Mouse (Mus musculus) thymus, adult 2 months (tissue): ENCODE results near the gene Ndufb4. TPM values are rescaled to one million over a fixed set of nuclear protein-coding genes. Genes with fewer than 3 reads are reported as not detected.

Source experiments
- DNase-seq: peaks from one replicate; pipeline ENCODE4 v3.0.0; 2021
- H3K27ac ChIP-seq: fragments of 200-500 bp; 2 replicates; pipeline ENCODE4 v1.5.1; 2012; ENCODE audit warnings: low read length, control low read depth; ENCODE audit not compliant: control insufficient read depth, insufficient read depth
- H3K27me3 ChIP-seq: fragments of 200-500 bp; 2 replicates; pipeline ENCODE4 v1.6.1; 2012; ENCODE audit warnings: mild to moderate bottlenecking, low read length, moderate library complexity, mixed read lengths; ENCODE audit not compliant: control insufficient read depth, insufficient read depth
- H3K36me3 ChIP-seq: fragments of 200-500 bp; 2 replicates; pipeline ENCODE4 v1.6.1; 2012; ENCODE audit warnings: mild to moderate bottlenecking, low read length, moderate library complexity; ENCODE audit not compliant: control insufficient read depth, insufficient read depth
- H3K4me1 ChIP-seq: fragments of 200-500 bp; replicated peaks from 2 replicates; pipeline ENCODE4 v1.6.1; 2012; ENCODE audit warnings: low read length; ENCODE audit not compliant: control insufficient read depth, insufficient read depth
- H3K4me3 ChIP-seq: fragments of 200-500 bp; 2 replicates; pipeline ENCODE4 v1.5.1; 2012; ENCODE audit warnings: mild to moderate bottlenecking, low read length, control low read depth, moderate library complexity; ENCODE audit not compliant: control insufficient read depth, insufficient read depth
- CTCF ChIP-seq: fragments of 200-500 bp; IDR thresholded peaks from 2 replicates; pipeline ENCODE4 v1.5.1; 2012; ENCODE audit warnings: mild to moderate bottlenecking, control low read depth, low read length, moderate library complexity, borderline replicate concordance; ENCODE audit not compliant: control insufficient read depth, poor library complexity, insufficient read depth; ENCODE audit errors: extremely low read depth
- POLR2A ChIP-seq: fragments of 200-500 bp; IDR thresholded peaks from 2 replicates; pipeline ENCODE4 v1.6.1; 2012; ENCODE audit warnings: mild to moderate bottlenecking, low read length, control low read depth, moderate library complexity; ENCODE audit not compliant: control insufficient read depth, poor library complexity, insufficient read depth; ENCODE audit errors: extremely low read depth
- WGBS: fragments of 180-500 bp; shearing (Covaris S2); methylation state at CpG from one replicate; pipeline ENCODE4 v1.1.7; 2018; 5-methylcytosine and 5-hydroxymethylcytosine counted together
- polyA plus RNA-seq: library from polyadenylated mRNA; depleted of rRNA; stranded (reverse); fragments of >200 nt; gene quantifications from 2 replicates; pipeline ENCODE4 v1.2.3, GENCODE M21; 2012

Gene Ndufb4
- polyA plus RNA-seq, 1 experiment, result 80.2 TPM

DNA sequence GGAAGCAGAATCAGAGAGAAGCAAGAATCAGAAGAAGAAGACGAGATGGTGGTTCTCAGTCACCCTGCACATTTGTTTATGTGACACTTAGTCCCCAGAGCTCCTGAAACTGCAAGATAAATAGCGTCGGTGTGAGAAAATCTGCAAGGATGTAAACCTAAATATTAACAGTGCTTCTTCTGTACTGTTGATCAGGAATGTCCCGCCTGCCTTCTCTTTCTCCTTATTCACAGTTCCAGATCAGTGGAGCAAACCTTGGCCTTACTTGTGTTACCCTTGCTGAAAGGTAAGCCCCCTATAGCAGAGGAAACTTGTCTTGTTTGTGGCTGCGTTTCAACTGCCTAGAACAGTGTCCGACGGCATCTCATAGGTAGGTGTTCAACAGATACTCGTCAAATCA is 23.3 kb upstream of the Ndufb4 start:
- H3K36me3 ChIP-seq, result no peaks in the 10 kb centered on the region
- DNase-seq, result no peak
- TF ChIP-seq CTCF (no peak), POLR2A (no peak)
- no peak overlapping the region for H3K27ac ChIP-seq
- WGBS, result 90% methylated on average over 8 of the region's 8 CpGs
- no peak overlapping the region for H3K4me3 ChIP-seq
- no peaks in the 10 kb centered on the region for H3K4me1 ChIP-seq
- no peaks in the 10 kb centered on the region for H3K27me3 ChIP-seq

DNA sequence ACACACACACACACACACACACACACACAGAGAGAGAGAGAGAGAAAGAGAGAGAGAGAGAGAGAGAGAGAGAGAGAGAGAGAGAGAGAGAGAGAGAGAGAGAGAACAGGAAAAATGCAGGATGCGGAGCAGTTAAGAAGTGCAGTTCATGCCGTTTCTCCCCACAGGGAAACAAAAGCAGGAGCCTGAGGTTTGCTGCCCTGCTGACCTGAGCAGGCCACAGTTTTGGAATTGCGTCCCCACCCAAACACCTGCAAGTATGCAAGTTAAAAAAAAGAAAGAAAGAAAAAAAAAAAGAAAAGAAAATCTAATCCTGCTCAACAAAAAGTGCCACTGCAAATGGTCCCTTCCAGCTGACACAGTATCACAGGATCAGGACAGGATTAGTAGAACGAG is 22.4 kb upstream of the Ndufb4 start:
- no peaks in the 10 kb centered on the region for H3K4me1 ChIP-seq
- no peak for TF ChIP-seq POLR2A
- no peak for TF ChIP-seq CTCF
- WGBS, result 84% methylated on average over 4 of the region's 4 CpGs
- H3K27ac ChIP-seq, result no peak overlapping the region
- no peaks in the 10 kb centered on the region for H3K27me3 ChIP-seq
- no peak for DNase-seq
- no peak overlapping the region for H3K4me3 ChIP-seq
- H3K36me3 ChIP-seq, result no peaks in the 10 kb centered on the region

DNA sequence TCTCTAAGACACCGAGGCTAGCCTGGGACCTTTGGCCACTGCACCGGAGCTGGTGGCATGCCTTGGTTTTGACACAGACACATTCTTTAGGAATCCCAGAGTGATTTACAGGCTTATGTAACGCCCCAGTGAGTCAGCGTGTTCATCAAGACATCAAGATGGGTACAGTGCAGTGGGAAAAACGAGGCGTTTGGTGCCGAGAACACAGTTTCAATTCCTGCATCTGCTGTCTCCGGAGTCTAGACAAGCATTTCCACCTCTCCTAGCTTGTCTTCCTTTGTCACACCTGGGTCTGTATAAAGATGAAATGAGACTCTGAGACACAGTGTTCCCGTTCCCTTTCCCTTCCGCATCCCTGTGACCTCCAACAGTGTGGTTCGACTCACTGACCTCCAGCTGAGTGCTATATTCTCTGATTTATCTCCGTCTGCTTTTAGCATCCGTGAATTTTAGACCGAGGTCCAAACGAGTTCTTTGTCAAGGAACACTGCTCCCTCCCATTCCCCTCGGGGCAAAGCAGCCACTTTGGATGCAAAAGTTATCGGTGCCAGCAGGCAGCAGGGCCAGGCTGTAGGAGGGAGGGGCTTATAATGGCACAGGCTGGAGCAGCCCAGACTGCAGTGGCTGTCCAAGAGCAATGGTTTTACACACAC is 21.9 kb upstream of the Ndufb4 start:
- no peaks in the 10 kb centered on the region for H3K36me3 ChIP-seq
- no peak overlapping the region for H3K4me3 ChIP-seq
- TF ChIP-seq POLR2A, result no peak
- TF ChIP-seq CTCF, result no peak
- DNase-seq, result no peak
- H3K4me1 ChIP-seq, result no peaks in the 10 kb centered on the region
- WGBS, result 77% methylated on average over 17 of the region's 17 CpGs
- H3K27ac ChIP-seq, result no peak overlapping the region
- H3K27me3 ChIP-seq, result no peaks in the 10 kb centered on the region

DNA sequence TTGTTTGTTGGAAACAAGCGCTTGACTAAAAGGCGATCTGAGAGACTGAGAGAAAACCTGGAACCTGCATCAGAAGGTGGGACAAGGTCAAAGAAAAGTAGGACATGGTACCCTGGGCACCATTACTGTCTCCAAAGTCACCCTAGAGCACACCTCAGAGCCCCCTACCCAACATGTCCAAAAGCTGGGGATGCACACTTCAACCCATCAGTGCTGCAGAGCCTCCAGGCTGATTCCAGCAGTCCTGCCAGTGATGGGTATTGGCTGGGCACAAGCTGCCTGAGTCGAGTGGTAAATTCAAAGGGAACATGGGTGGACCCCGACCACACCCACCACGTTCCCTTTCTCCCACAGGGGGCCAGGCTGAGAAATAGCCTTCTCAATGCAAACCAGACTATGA is 21.1 kb upstream of the Ndufb4 start:
- WGBS, result 95% methylated on average over 5 of the region's 5 CpGs

DNA sequence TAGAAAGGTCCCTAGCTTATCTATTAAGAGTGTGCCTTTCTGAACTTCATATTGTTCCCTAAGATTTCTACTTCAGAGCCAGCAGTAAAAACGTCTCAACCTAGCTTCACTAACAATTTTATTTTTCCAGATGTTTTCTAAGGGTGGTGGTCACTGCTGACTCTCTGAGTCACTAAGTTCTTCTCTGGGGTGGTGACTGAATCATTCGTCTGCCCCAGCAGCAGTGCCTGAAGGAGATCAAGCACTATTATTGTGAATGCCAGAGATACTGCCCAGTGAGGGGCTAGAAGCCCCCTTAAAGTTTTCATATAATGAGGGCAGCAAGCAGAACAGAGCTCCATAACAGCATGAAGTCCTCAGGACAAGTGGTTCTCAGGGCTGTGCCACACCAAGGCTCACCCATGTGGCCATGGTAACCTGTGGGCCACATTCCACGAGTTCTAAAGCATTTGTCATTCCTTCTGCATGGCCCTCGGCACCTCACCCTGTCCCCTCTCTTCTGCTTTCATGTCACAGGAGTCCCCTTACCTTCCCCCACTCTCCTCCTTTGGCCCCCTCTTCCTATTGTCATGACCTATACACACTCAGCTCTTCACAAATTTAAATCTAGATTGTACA is 16.5 kb upstream of the Ndufb4 start:
- H3K4me1 ChIP-seq, result no peaks in the 10 kb centered on the region

More for the DNA sequence above, 21.1 kb upstream of the Ndufb4 start:
- DNase-seq, result no peak
- no peaks in the 10 kb centered on the region for H3K27me3 ChIP-seq
- H3K4me3 ChIP-seq, result no peak overlapping the region
- TF ChIP-seq CTCF (no peak), POLR2A (no peak)
- H3K36me3 ChIP-seq, result no peaks in the 10 kb centered on the region
- no peak overlapping the region for H3K27ac ChIP-seq
- no peaks in the 10 kb centered on the region for H3K4me1 ChIP-seq

DNA sequence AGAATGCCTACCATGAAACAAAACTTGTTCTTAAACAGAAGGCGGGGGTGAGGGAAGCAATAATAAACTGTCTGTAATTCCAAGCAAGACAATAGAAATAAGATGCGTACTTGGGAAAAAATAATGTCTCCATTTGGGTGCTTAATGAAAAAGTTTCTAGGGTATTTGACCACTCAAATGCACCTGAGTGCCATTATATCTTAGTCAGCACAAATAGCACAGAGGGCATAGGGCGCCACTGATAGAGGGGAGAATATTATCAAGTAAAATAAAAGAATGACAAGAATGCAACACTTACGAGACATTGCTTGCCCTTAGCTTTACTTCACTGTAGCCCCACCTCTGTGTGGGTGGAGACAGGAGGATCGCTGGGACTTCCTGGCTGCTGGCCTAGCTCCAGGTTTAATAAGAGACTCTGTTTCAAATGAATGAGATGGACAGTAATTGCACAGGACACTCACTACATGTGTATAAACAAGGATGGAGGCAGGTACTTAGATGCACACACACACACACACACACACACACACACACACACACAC is 11.2 kb upstream of the Ndufb4 start:
- WGBS, result 87% methylated on average over 5 of the region's 5 CpGs

More for the DNA sequence above, 16.5 kb upstream of the Ndufb4 start:
- H3K27ac ChIP-seq, result no peak overlapping the region
- 54% methylated on average over 4 of the region's 4 CpGs for WGBS
- H3K27me3 ChIP-seq, result no peaks in the 10 kb centered on the region
- TF ChIP-seq POLR2A, result no peak
- no peak for TF ChIP-seq CTCF
- no peak overlapping the region for H3K4me3 ChIP-seq
- no peaks in the 10 kb centered on the region for H3K36me3 ChIP-seq
- no peak for DNase-seq

More for the DNA sequence above, 11.2 kb upstream of the Ndufb4 start:
- no peaks in the 10 kb centered on the region for H3K27me3 ChIP-seq
- no peaks in the 10 kb centered on the region for H3K36me3 ChIP-seq
- no peaks in the 10 kb centered on the region for H3K4me1 ChIP-seq
- no peak for TF ChIP-seq CTCF
- no peak for TF ChIP-seq POLR2A
- H3K27ac ChIP-seq, result no peak overlapping the region
- no peak for DNase-seq
- no peak overlapping the region for H3K4me3 ChIP-seq
